Mouse (Mus musculus): Measurements from ENCODE around the gene Gm20481.

DNA sequence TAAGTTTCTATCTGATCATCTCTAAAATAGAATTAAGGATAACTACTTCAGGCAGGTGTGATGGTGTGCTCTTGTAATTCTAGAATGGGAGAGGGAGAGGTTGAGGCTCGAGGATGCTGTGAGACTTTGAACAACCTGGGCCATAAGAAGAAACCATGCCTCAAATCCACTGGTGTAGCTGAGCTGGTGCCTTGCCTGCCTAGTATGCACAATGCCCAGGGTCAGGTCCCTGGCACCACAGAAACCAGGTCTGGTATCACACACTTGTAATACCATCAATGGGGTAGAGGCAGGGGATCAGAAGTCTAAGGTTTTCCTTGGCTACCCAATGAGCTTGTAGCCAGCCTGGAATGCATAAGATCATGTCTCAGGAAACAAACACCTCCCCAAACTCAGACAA, 6.9 kb upstream of the Gm20481 start:
- TF ChIP-seq CTCF (IDR thresholded peaks at IDR 0.05; ENCODE audit: extremely low read depth, insufficient read length, insufficient replicate concordance, low read depth, low read length) (no peak), POLR2A (IDR thresholded peaks at IDR 0.05; ENCODE audit: low read depth, low read length) (no peak)

All from small intestine, adult 2 months (tissue).